In genomic region chr3:86108576-86108975, GRCm38 (mm10) we compare ENCODE assay signal across 14 mouse cellular contexts. TPM values are rescaled to one million over a fixed set of nuclear protein-coding genes. Genes with fewer than 3 reads are reported as not detected.
DNase-seq lines count a peak whose midpoint lies in the region; ATAC-seq and TF ChIP-seq lines count a peak whose summit lies in the region.
"Had no signal": no experiment of that assay in that cellular context is flagged by ENCODE, and none has a peak within 500 bp of the region (broad histone marks: within the 10 kb centered on the region; RNA-seq: fewer than 3 reads in every experiment).

No protein-coding gene starts in this region.

- H3K9me3 ChIP-seq in heart, embryonic 11.5 days (replicated peaks; ENCODE audit: control insufficient read depth, low read length), result no peaks in the 10 kb centered on the region
- no peaks in the 10 kb centered on the region for H3K9me3 ChIP-seq in MEL (replicated peaks; ENCODE audit: insufficient read depth, low read length)
- H3K9me3 ChIP-seq: hindbrain, embryonic 15.5 days; midbrain, embryonic 12.5 days had no signal

- no peak for TF ChIP-seq CTCF in MEL (IDR thresholded peaks at IDR 0.05 in 2 of 3, conservative IDR thresholded peaks at IDR 0.05 in 1 of 3; ENCODE audit: control insufficient read depth in 1 of 3, insufficient read depth in 1 of 3, low read depth in 2 of 3, low read length in 3 of 3, poor library complexity in 1 of 3, severe bottlenecking in 1 of 3)

- no peaks in the 10 kb centered on the region for H3K36me3 ChIP-seq in heart, embryonic 11.5 days (ENCODE audit: control insufficient read depth, insufficient read depth, low read length)
- peaks cover 0 to 18% of the 10 kb centered on the region in 2 experiments; a peak in 2 of 4 replicates for H3K36me3 ChIP-seq in MEL (ENCODE audit: control insufficient read depth in 1 of 2, insufficient read depth in 2 of 2, low read length in 2 of 2)
- H3K36me3 ChIP-seq: hindbrain, embryonic 15.5 days; midbrain, embryonic 12.5 days had no signal

- no peaks in the 10 kb centered on the region for H3K4me1 ChIP-seq in heart, embryonic 11.5 days (ENCODE audit: control insufficient read depth, insufficient read depth, low read length)
- H3K4me1 ChIP-seq in MEL (ENCODE audit: control insufficient read depth in 1 of 2, insufficient read depth in 2 of 2, low read length in 2 of 2), result peaks cover 4 to 14% of the 10 kb centered on the region in 2 experiments; a peak in 3 of 4 replicates
- H3K4me1 ChIP-seq: hindbrain, embryonic 15.5 days had no signal

- no peak overlapping the region for H3K4me3 ChIP-seq in heart, embryonic 11.5 days (ENCODE audit: low read depth, low read length)
- no peak overlapping the region for H3K4me3 ChIP-seq in MEL (ENCODE audit: control insufficient read depth in 1 of 2, insufficient read depth in 1 of 2, low read depth in 2 of 2, low read length in 2 of 2)
- H3K4me3 ChIP-seq: hindbrain, embryonic 15.5 days; midbrain, embryonic 12.5 days had no signal

- peak; percentile 96 for ATAC-seq in heart, embryonic 11.5 days (replicated peaks; ENCODE audit: insufficient number of reproducible peaks, low FRiP score, low TSS enrichment)
- peak; percentile 85 for ATAC-seq in megakaryocyte-erythroid progenitor cell, adult 5-6 weeks (replicated peaks; ENCODE audit: low FRiP score, low TSS enrichment, poor library complexity, severe bottlenecking)

- DNase-seq in heart, postnatal 4 days, result no peak
- peak; percentile 88 for DNase-seq in MEL (ENCODE audit: low read depth, low spot score)
- peak; percentile 26 for DNase-seq in fibroblast of lung, adult 2 months (ENCODE audit: low read depth)
- no peak for DNase-seq in urinary bladder, postnatal 14 days (ENCODE audit: low spot score)
- no peak for DNase-seq in layer of hippocampus, adult 8-10 months (ENCODE audit: low spot score in 2 of 2)
- DNase-seq in layer of hippocampus, postnatal 14 days (ENCODE audit: low spot score in 2 of 2), result no peak
- DNase-seq: cerebellum, adult 8-10 months; kidney, postnatal 14 days; left cerebral cortex, postnatal 4 days had no signal

- no peaks in the 10 kb centered on the region; the same call in 1 of the 2 replicates for H3K79me2 ChIP-seq in MEL (ENCODE audit: control insufficient read depth, insufficient read depth, low read length, poor library complexity)

- WGBS in heart, embryonic 11.5 days (ENCODE audit: insufficient replicate concordance), result 78% methylated on average over 4 of the region's 4 CpGs

- TF ChIP-seq POLR2A in MEL (IDR thresholded peaks at IDR 0.05; ENCODE audit: control insufficient read depth in 1 of 2, insufficient read depth in 1 of 2, low read depth in 1 of 2, low read length in 2 of 2, poor library complexity in 1 of 2), result no peak

- H3K9ac ChIP-seq in heart, embryonic 11.5 days (ENCODE audit: low read depth, low read length), result no peak overlapping the region
- peak overlapping the region; percentile 44 for H3K9ac ChIP-seq in MEL (ENCODE audit: control insufficient read depth, low read depth, low read length, poor library complexity, severe bottlenecking)
- H3K9ac ChIP-seq: hindbrain, embryonic 15.5 days; midbrain, embryonic 12.5 days had no signal

- peak; percentile 39 to 67; a peak in 3 of 4 replicates for TF ChIP-seq EP300 in MEL (IDR thresholded peaks at IDR 0.05; ENCODE audit: low read depth in 1 of 2, low read length in 2 of 2)

- no peak for TF ChIP-seq RAD21 in MEL (IDR thresholded peaks at IDR 0.05; ENCODE audit: low read depth, low read length)

- no peak overlapping the region for H3K4me2 ChIP-seq in heart, embryonic 11.5 days
- H3K4me2 ChIP-seq: hindbrain, embryonic 15.5 days; midbrain, embryonic 12.5 days had no signal

- peak overlapping the region; percentile 70 for H3K27ac ChIP-seq in heart, embryonic 11.5 days (ENCODE audit: low read depth, low read length)
- peak overlapping the region; percentile 83 for H3K27ac ChIP-seq in MEL (ENCODE audit: control insufficient read depth, low read depth, low read length)
- H3K27ac ChIP-seq: hindbrain, embryonic 15.5 days; midbrain, embryonic 12.5 days had no signal

- no peaks in the 10 kb centered on the region for H3K27me3 ChIP-seq in heart, embryonic 11.5 days (ENCODE audit: control insufficient read depth, insufficient read depth, low read length)
- H3K27me3 ChIP-seq in MEL (ENCODE audit: control insufficient read depth in 1 of 2, insufficient read depth in 2 of 2, low read length in 2 of 2), result no peaks in the 10 kb centered on the region
- H3K27me3 ChIP-seq: CH12.LX; hindbrain, embryonic 15.5 days; midbrain, embryonic 12.5 days had no signal

TF ChIP-seq in MEL, 35 proteins besides CTCF, POLR2A, EP300 and RAD21:
- 0 out of 2 replicates have a peak, but pooled peaks have one; percentile 41 for TF ChIP-seq TBP (IDR thresholded peaks at IDR 0.05; ENCODE audit: low read depth, low read length)
- TF ChIP-seq HCFC1 (IDR thresholded peaks at IDR 0.05; ENCODE audit: low read depth, low read length), result peak; percentile 60
- 0 out of 2 replicates have a peak, but pooled peaks have one; percentile 30 for TF ChIP-seq ELF1 (IDR thresholded peaks at IDR 0.05; ENCODE audit: low read depth, low read length)
- no peak for TF ChIP-seq USF2 (IDR thresholded peaks at IDR 0.05; ENCODE audit: borderline replicate concordance in 1 of 2, insufficient read depth in 1 of 2, low read depth in 1 of 2, low read length in 2 of 2)
- TF ChIP-seq ZNF384 (IDR thresholded peaks at IDR 0.05; ENCODE audit: low read depth, low read length), result no peak
- peak; percentile 58; the same call in 1 of the 2 replicates for TF ChIP-seq RCOR1 (IDR thresholded peaks at IDR 0.05; ENCODE audit: low read depth, low read length)
- peak; percentile 60 for TF ChIP-seq TCF12 (IDR thresholded peaks at IDR 0.05; ENCODE audit: low read depth, low read length)
- peak; percentile 29; the same call in 1 of the 2 replicates for TF ChIP-seq E2F4 (IDR thresholded peaks at IDR 0.05; ENCODE audit: borderline replicate concordance, low read depth, low read length)
- peak; percentile 97 for TF ChIP-seq ETS1 (IDR thresholded peaks at IDR 0.05; ENCODE audit: low read depth, low read length)
- TF ChIP-seq NELFE (IDR thresholded peaks at IDR 0.05; ENCODE audit: low read depth, low read length), result no peak
- peak; percentile 69 for TF ChIP-seq SIN3A (IDR thresholded peaks at IDR 0.05; ENCODE audit: low read length)
- peak; percentile 96 for TF ChIP-seq MAFK (IDR thresholded peaks at IDR 0.05; ENCODE audit: borderline replicate concordance, low read depth, low read length)
- TF ChIP-seq POLR2AphosphoS2 (IDR thresholded peaks at IDR 0.05; ENCODE audit: low read length), result no peak
- TF ChIP-seq NRF1 (IDR thresholded peaks at IDR 0.05; ENCODE audit: insufficient read depth, low read depth, low read length, poor library complexity, severe bottlenecking), result no peak
- TF ChIP-seq CHD1 (IDR thresholded peaks at IDR 0.05; ENCODE audit: low read depth, low read length), result no peak
- TF ChIP-seq GATA1 (IDR thresholded peaks at IDR 0.05; ENCODE audit: low read depth, low read length), result peak; percentile 76

RNA-seq across cellular contexts. Expression of gene Rps3a1, which starts 33.9 kb away (rescaled TPM):
- 950 and 968 TPM in 2 replicates for polyA plus RNA-seq in heart, embryonic 11.5 days (2014; fragmentation: Nextera tagmentation; extraction: Ambion mirVana)
- total RNA-seq in heart, postnatal 4 days (2021), result 100 to 1,000 TPM; 752 to 761 TPM
- total RNA-seq in MEL (2012; rRNA removed), result 2,397 and 2,507 TPM in 2 replicates
- polyA plus RNA-seq in MEL (2012; ENCODE audit: insufficient read depth in 1 of 2, insufficient read length in 2 of 2, low read depth in 1 of 2, low replicate concordance in 2 of 2, missing spikeins in 1 of 2), result 1,000 to 10,000 TPM in 1 of 2 experiments, not detected in 1; 1,198 TPM
- 3,660 and 3,786 TPM in 2 replicates for total RNA-seq in megakaryocyte-erythroid progenitor cell, adult 5-6 weeks (2014; fragmentation: Nextera tagmentation)
- total RNA-seq in megakaryocyte-erythroid progenitor cell, adult 5-6 weeks (2017), result 6,025 and 7,409 TPM in 2 replicates
- 100 to 1,000 TPM; 396 to 524 (median 465) TPM for total RNA-seq in layer of hippocampus, adult 8-10 months (2022)
- 100 to 1,000 TPM; 373 to 374 TPM for total RNA-seq in layer of hippocampus, postnatal 14 days (2021)

Comparison
In these comparisons a context has a peak if more than half of its experiments do, and no peak if none do; other contexts are left out.
1. DNase-seq: peak in MEL (single experiment) and fibroblast of lung, adult 2 months (single experiment); none in heart, postnatal 4 days (single experiment), urinary bladder, postnatal 14 days (single experiment), layer of hippocampus, adult 8-10 months (0 of 2) and layer of hippocampus, postnatal 14 days (0 of 2).